Mouse (Mus musculus) heart, embryonic 12.5 days (tissue): ENCODE results near the gene Ttc8. TPM values are rescaled to one million over a fixed set of nuclear protein-coding genes. Genes with fewer than 3 reads are reported as not detected.

Experiments
- ATAC-seq: fragments of 200-750 bp; cut with Nextera tagmentation; 2 replicates; pipeline ENCODE4 v1.8.0; 2017; ENCODE audit warnings: moderate TSS enrichment, moderate library complexity; ENCODE audit not compliant: insufficient number of reproducible peaks, low FRiP score
- H3K27ac ChIP-seq: fragments of 300-500 bp; sonication (generic); 2 replicates; pipeline ENCODE4 v1.5.1; 2016; ENCODE audit warnings: mild to moderate bottlenecking, moderate library complexity; ENCODE audit not compliant: poor library complexity, severe bottlenecking
- H3K27me3 ChIP-seq: fragments of 300-500 bp; sonication (generic); replicated peaks from 2 replicates; pipeline ENCODE4 v1.6.1; 2016; ENCODE audit warnings: mild to moderate bottlenecking, moderate library complexity
- H3K36me3 ChIP-seq: fragments of 300-500 bp; sonication (generic); 2 replicates; pipeline ENCODE4 v1.6.1; 2016; ENCODE audit warnings: mild to moderate bottlenecking, moderate library complexity
- H3K4me1 ChIP-seq: fragments of 300-500 bp; sonication (generic); replicated peaks from 2 replicates; pipeline ENCODE4 v1.6.1; 2016; ENCODE audit warnings: mild to moderate bottlenecking
- H3K4me2 ChIP-seq: fragments of 300-500 bp; sonication (generic); 2 replicates; pipeline ENCODE4 v1.6.1; 2016; ENCODE audit warnings: mild to moderate bottlenecking, moderate library complexity
- H3K4me3 ChIP-seq: fragments of 300-500 bp; sonication (generic); 2 replicates; pipeline ENCODE4 v1.5.1; 2016; ENCODE audit warnings: mild to moderate bottlenecking
- H3K9ac ChIP-seq: fragments of 300-500 bp; sonication (generic); 2 replicates; pipeline ENCODE4 v1.6.1; 2016; ENCODE audit warnings: mild to moderate bottlenecking, moderate library complexity
- H3K9me3 ChIP-seq: fragments of 300-500 bp; sonication (generic); replicated peaks from 2 replicates; pipeline ENCODE4 v1.6.1; 2016; ENCODE audit warnings: mild to moderate bottlenecking, moderate library complexity
- WGBS: fragments of 180-500 bp; shearing (Covaris S2); methylation state at CpG from one replicate; pipeline ENCODE4 v1.1.7; 2016; 5-methylcytosine and 5-hydroxymethylcytosine counted together
- polyA plus RNA-seq: library from polyadenylated mRNA; unstranded; fragments of >200 nt; fragmentation: Nextera tagmentation; extraction: Ambion mirVana; gene quantifications from 2 replicates; pipeline ENCODE4 v1.2.1, GENCODE M21; 2016

The Ttc8 gene
- 16.2 and 16.5 TPM in 2 replicates for polyA plus RNA-seq

GRCm38 (mm10) chr12:98920194-98920991 lies at the start of gene Ttc8:
Gene Ttc8 (plus strand): TSS chr12:98920574.
- peak within 1 kb of the TSS; percentile 77 for H3K9ac ChIP-seq
- H3K27me3 ChIP-seq = peaks cover 4% of the 10 kb centered on the region
- H3K27ac ChIP-seq = peak within 1 kb of the TSS; percentile 66
- under 1% methylated on average over 35 of the region's 35 CpGs for WGBS
- H3K4me1 ChIP-seq = no peaks in the 10 kb centered on the region
- H3K4me2 ChIP-seq = peak within 1 kb of the TSS; percentile 74
- peak; percentile 95 for ATAC-seq
- peak within 1 kb of the TSS; percentile 85 for H3K4me3 ChIP-seq
- no peaks in the 10 kb centered on the region for H3K9me3 ChIP-seq
- H3K36me3 ChIP-seq = no peaks in the 10 kb centered on the region

- 90% methylated on average over 10 of the region's 10 CpGs for WGBS
- Histone ChIP-seq H3K4me3 (no peak overlapping the region), H3K9ac (no peak overlapping the region)
Observed at GRCm38 (mm10) chr12:98872836-98873235, 47.5 kb upstream of the Ttc8 start.

DNA sequence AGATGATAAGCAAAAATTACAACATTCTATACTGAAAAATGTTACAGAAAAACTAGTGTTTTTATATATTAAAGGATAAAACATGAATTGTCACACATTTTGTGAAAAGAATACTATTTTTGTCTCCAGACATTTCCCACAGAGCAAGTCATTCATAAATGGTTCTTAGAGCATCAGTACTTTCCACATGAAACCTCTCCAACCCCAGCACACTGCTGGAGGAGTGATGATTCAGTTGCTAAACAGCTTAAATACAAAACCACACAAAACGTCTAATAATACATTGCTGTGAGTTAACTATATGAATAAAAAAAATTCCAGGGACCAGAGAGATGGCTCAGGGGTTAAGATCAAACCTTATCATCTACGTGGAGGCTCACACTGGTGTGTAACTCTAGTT lies 45.2 kb upstream of the Ttc8 start:
- Histone ChIP-seq H3K36me3 (no peaks in the 10 kb centered on the region), H3K9ac (no peak overlapping the region), H3K27me3 (no peaks in the 10 kb centered on the region), H3K9me3 (no peaks in the 10 kb centered on the region), H3K4me2 (no peak overlapping the region), H3K4me1 (no peaks in the 10 kb centered on the region), H3K27ac (no peak overlapping the region), H3K4me3 (no peak overlapping the region)
- ATAC-seq = no peak
- 65% methylated on average over 2 of the region's 2 CpGs for WGBS

More at GRCm38 (mm10) chr12:98872836-98873235, 47.5 kb upstream of the Ttc8 start:
- Histone ChIP-seq H3K4me2 (no peak overlapping the region), H3K4me1 (0 out of 2 replicates have a peak, but pooled peaks cover 4% of the 10 kb centered on the region), H3K27me3 (no peaks in the 10 kb centered on the region), H3K36me3 (no peaks in the 10 kb centered on the region), H3K27ac (no peak overlapping the region), H3K9me3 (no peaks in the 10 kb centered on the region)
- ATAC-seq = no peak

GRCm38 (mm10) chr12:98878693-98879092 lies 41.7 kb upstream of the Ttc8 start:
- Histone ChIP-seq H3K4me3 (no peak overlapping the region), H3K9me3 (no peaks in the 10 kb centered on the region), H3K9ac (no peak overlapping the region), H3K27ac (no peak overlapping the region), H3K4me1 (no peaks in the 10 kb centered on the region), H3K27me3 (no peaks in the 10 kb centered on the region), H3K36me3 (no peaks in the 10 kb centered on the region), H3K4me2 (no peak overlapping the region)
- no peak for ATAC-seq
- 81% methylated on average over 1 of the region's 1 CpGs for WGBS

DNA sequence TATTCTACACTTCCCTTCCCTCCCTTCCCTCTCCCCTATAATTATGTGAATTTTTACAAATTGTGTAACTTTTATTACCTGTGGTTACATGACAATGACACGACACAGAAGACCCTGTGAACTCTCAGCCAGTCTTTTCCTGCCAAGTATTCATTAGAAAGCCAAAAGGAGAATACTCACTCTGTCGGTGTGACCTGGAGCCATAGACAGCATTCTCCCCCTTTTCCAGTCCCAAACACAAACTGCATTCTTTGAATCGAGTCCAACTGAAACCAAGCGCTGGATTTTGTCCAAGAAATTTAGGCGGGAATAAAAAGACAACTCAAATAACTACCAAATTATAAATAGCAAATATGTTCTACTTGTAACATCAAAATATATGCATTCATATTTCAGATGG lies 38.6 kb upstream of the Ttc8 start:
- 52% methylated on average over 5 of the region's 5 CpGs for WGBS
- Histone ChIP-seq H3K36me3 (no peaks in the 10 kb centered on the region), H3K27ac (no peak overlapping the region)

GRCm38 (mm10) chr12:98884515-98884914 lies 35.9 kb upstream of the Ttc8 start:
- no peaks in the 10 kb centered on the region for H3K27me3 ChIP-seq
- no peaks in the 10 kb centered on the region for H3K4me1 ChIP-seq
- H3K9ac ChIP-seq = no peak overlapping the region
- H3K36me3 ChIP-seq = no peaks in the 10 kb centered on the region
- H3K4me3 ChIP-seq = no peak overlapping the region
- ATAC-seq = no peak
- no peak overlapping the region for H3K4me2 ChIP-seq
- H3K27ac ChIP-seq = no peak overlapping the region
- WGBS = 3% methylated on average over 1 of the region's 1 CpGs
- H3K9me3 ChIP-seq = no peaks in the 10 kb centered on the region

More for the DNA sequence above, 38.6 kb upstream of the Ttc8 start:
- Histone ChIP-seq H3K9ac (no peak overlapping the region), H3K4me2 (no peak overlapping the region), H3K27me3 (no peaks in the 10 kb centered on the region), H3K4me3 (no peak overlapping the region), H3K9me3 (no peaks in the 10 kb centered on the region), H3K4me1 (no peaks in the 10 kb centered on the region)
- ATAC-seq = no peak

DNA sequence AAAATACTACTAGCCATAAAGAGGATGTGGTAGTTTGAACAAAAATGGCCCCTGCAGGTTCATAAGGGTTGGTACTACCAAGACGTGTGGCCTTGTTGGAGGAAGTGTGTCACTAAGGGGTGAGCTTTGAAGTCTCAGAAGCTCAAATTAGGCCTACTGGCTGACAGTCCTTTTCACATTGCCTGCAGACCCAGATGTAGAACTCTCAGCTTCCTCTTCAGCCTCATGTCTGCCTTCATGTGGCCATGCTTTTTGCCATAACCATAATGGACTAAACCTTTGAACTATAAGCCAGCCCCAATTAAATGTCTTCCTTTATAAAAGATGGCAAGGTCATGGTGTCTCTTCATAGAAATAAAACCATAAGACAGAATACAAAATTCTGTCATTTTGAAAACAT lies 23.6 kb upstream of the Ttc8 start:
- H3K4me3 ChIP-seq = no peak overlapping the region
- 64% methylated on average over 1 of the region's 1 CpGs for WGBS
- H3K9ac ChIP-seq = no peak overlapping the region
- H3K4me1 ChIP-seq = no peaks in the 10 kb centered on the region
- H3K27me3 ChIP-seq = peaks cover 8% of the 10 kb centered on the region; the same call in 1 of the 2 replicates
- no peaks in the 10 kb centered on the region for H3K36me3 ChIP-seq
- no peak overlapping the region for H3K4me2 ChIP-seq
- H3K27ac ChIP-seq = no peak overlapping the region
- no peaks in the 10 kb centered on the region for H3K9me3 ChIP-seq
- no peak for ATAC-seq

DNA sequence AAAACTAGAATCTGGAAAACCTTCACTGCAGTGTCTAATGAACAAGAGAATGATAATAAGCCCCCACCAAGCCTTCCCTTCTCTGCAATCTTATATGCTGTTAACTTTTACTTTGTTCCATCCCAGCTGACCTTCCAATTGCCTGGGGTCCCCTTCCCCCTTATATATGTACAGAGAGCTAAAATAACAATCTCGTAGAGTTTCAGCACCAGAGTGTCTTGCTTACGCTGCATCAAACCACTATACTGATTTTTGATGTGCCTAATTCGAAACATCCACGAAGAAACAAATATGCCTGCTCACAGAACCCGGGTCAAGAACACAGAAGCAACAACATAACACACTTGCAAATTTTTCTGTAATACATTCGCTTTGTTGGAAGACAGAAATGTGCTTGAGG lies 20.7 kb upstream of the Ttc8 start:
- Histone ChIP-seq H3K9ac (no peak overlapping the region), H3K4me1 (no peaks in the 10 kb centered on the region), H3K4me3 (peak overlapping the region; percentile 95), H3K27me3 (peaks cover 8% of the 10 kb centered on the region; the same call in 1 of the 2 replicates), H3K4me2 (peak overlapping the region; percentile 92), H3K9me3 (no peaks in the 10 kb centered on the region), H3K27ac (no peak overlapping the region), H3K36me3 (no peaks in the 10 kb centered on the region)
- WGBS = 78% methylated on average over 6 of the region's 6 CpGs
- no peak for ATAC-seq

DNA sequence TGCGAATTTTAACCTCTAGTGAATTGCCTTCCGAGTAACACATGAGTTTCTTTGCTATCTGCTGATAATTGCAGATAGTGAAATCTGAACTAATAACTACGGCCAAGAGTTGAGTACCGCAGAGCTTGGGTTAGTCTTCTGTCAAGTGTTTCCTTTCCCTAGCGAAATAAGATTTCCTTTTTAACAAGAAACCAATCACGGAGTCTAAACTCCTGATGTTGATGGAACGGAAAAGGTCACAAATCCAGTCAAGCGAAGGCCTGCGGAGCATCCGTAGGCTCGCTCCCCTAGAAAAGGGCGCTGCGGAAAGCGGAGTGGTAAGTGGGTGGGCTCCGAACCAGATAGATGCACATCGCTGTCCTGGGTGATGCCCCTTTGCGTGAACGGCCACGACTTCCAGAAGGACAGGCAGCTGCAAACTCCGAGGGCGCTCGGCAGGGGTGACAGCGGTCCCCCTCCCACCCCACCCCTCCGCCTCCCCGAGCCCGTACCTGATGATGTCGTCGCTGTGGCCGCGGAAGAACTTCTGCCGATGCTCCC lies 20.0 kb upstream of the Ttc8 start:
- Histone ChIP-seq H3K4me1 (no peaks in the 10 kb centered on the region), H3K9ac (peak overlapping the region; percentile 89), H3K36me3 (no peaks in the 10 kb centered on the region), H3K27me3 (peaks cover 8% of the 10 kb centered on the region; the same call in 1 of the 2 replicates), H3K4me2 (peak overlapping the region; percentile 92), H3K9me3 (no peaks in the 10 kb centered on the region), H3K27ac (no peak overlapping the region), H3K4me3 (peak overlapping the region; percentile 95)
- 2% methylated on average over 31 of the region's 31 CpGs for WGBS
- peak; percentile 36 for ATAC-seq

DNA sequence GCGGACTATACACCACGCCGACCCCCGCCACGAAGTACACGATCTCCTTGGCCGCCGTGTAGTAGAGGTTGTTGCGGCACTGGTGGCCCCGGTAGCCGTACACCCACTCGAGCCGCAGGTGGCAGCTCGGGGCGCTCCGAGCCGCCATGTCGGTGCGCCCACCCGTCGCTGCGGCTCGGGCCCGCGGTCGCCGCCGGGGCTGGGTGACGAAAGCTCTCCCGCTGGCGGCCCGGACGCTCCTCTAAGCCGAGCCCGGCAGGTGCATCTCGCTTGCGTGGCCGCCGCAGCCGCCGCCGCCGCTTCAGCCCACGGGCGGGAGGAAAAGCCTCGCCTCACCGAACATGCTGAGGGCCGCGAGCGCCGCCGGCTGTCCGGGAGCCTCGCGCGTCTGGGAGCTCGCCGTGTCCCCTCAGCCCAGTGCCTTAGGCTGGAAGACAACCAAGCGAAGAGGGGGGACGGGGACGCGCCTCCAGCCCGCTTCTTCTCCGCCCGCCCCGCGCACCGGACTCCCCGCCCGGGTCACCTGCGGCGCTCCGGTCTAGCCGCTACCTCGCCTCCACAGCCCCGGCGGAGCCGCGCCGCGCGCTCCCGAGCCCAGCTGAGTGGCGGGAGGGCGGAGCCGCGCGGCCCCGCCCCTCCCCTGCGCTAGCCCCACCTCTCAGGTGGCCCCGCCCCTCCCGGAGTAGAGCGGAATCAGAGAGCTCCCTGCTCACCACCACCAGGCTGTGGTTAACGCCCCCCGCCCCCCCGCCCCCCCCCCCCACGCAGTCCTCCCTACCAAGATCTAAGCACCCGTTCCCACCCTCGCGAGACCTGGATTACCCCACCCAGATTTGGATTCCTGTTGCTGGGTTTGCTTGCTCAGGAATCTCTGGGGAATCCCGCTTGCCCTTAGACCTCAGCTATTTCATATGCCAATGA lies 19.2 kb upstream of the Ttc8 start, which contains the start of gene Eml5:
TSS of gene Eml5 (minus strand) at position 604 of the 921 bp plus-strand sequence.
- no peaks in the 10 kb centered on the region for H3K4me1 ChIP-seq
- H3K27ac ChIP-seq = 0 out of 2 replicates have a peak within 1 kb of the TSS, but pooled peaks have one; percentile 12
- peak within 1 kb of the TSS; percentile 89 for H3K9ac ChIP-seq
- peak; percentile 92 for ATAC-seq
- H3K4me3 ChIP-seq = peak within 1 kb of the TSS; percentile 95
- H3K36me3 ChIP-seq = no peaks in the 10 kb centered on the region
- H3K27me3 ChIP-seq = peaks cover 8% of the 10 kb centered on the region; the same call in 1 of the 2 replicates
- H3K4me2 ChIP-seq = peak within 1 kb of the TSS; percentile 92
- H3K9me3 ChIP-seq = no peaks in the 10 kb centered on the region
- 1% methylated on average over 84 of the region's 101 CpGs for WGBS
